34 mouse cellular contexts compared by ENCODE assay signal in the genomic region with DNA sequence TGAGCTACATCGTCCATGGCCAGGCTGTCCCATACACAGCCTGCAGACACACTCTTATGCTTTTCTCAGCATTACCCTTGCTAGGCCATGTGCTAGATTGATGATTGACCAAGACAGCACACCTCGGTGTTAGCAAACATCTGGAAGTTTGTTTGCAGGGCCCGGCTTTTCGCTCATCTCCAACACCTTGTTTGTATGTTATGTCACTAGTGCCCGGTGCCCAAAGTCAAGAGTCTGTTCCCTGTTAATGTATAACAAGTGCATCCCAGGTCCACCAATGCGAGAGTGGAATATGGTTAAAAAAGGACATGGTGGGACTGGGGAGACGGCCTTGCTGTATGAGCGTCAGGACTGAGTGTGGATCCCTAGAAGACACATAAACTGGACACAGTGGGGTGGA. TPM values are rescaled to one million over a fixed set of nuclear protein-coding genes. Genes with fewer than 3 reads are reported as not detected.
DNase-seq lines count a peak whose midpoint lies in the region; ATAC-seq and TF ChIP-seq lines count a peak whose summit lies in the region.
"Had no signal": no experiment of that assay in that cellular context is flagged by ENCODE, and none has a peak within 500 bp of the region (broad histone marks: within the 10 kb centered on the region; RNA-seq: fewer than 3 reads in every experiment).

No protein-coding gene starts in this region.

- ATAC-seq in liver, embryonic 15.5 days (ENCODE audit: insufficient read depth), result peak; percentile 35; the same call in 1 of the 2 replicates
- ATAC-seq in kidney, postnatal 0 days (replicated peaks; ENCODE audit: low FRiP score, low read depth), result peak; percentile 49; the same call in 1 of the 2 replicates
- ATAC-seq in liver, postnatal 0 days, result peak; percentile 37
- no peak for ATAC-seq in heart, embryonic 11.5 days (replicated peaks; ENCODE audit: insufficient number of reproducible peaks, low FRiP score, low TSS enrichment)
- ATAC-seq: CD4-positive, CD25-positive, alpha-beta regulatory T cell, adult 4 months; forebrain, embryonic 16.5 days had no signal

- H3K4me3 ChIP-seq in liver, embryonic 15.5 days (replicated peaks), result no peak overlapping the region
- no peak overlapping the region for H3K4me3 ChIP-seq in kidney, postnatal 0 days (replicated peaks; ENCODE audit: low read depth, low read length)
- H3K4me3 ChIP-seq in liver, postnatal 0 days (ENCODE audit: low read depth, low read length), result no peak overlapping the region
- H3K4me3 ChIP-seq in heart, embryonic 11.5 days (ENCODE audit: low read depth, low read length), result no peak overlapping the region
- H3K4me3 ChIP-seq: erythroblast, embryonic 14.5 days; gastrocnemius, adult 2 months; heart, adult 2 months; hindbrain, embryonic 10.5 days; hindbrain, embryonic 15.5 days; limb, embryonic 10.5 days; limb, embryonic 15.5 days; lung, embryonic 15.5 days; midbrain, embryonic 12.5 days; myocyte; neural tube, embryonic 12.5 days had no signal

- H3K27ac ChIP-seq in liver, embryonic 15.5 days (replicated peaks), result 0 out of 2 replicates have a peak overlapping the region, but pooled peaks have one; percentile 15
- 0 out of 2 replicates have a peak overlapping the region, but pooled peaks have one; percentile 25 for H3K27ac ChIP-seq in kidney, postnatal 0 days
- H3K27ac ChIP-seq in liver, postnatal 0 days (ENCODE audit: low read depth), result 0 out of 2 replicates have a peak overlapping the region, but pooled peaks have one; percentile 25
- H3K27ac ChIP-seq in heart, embryonic 11.5 days (ENCODE audit: low read depth, low read length), result no peak overlapping the region
- H3K27ac ChIP-seq: gastrocnemius, adult 2 months; heart, adult 2 months; hindbrain, embryonic 10.5 days; hindbrain, embryonic 15.5 days; limb, embryonic 10.5 days; limb, embryonic 15.5 days; lung, embryonic 15.5 days; midbrain, embryonic 12.5 days; neural tube, embryonic 12.5 days; stomach, postnatal 0 days had no signal

- DNase-seq in liver, result no peak
- DNase-seq in kidney, adult 8-10 months, result peak; percentile 60 to 79
- no peak for DNase-seq in kidney, postnatal 0 days (ENCODE audit: low spot score)
- DNase-seq in liver, postnatal 0 days, result peak; percentile 38
- no peak for DNase-seq in embryo, embryonic 10.5 days (ENCODE audit: low spot score)
- DNase-seq: adrenal gland, postnatal 25 days; cerebellum, adult 11-12 months; cerebellum, adult 9-11 months; gastrocnemius, adult 2 months; heart, adult 2 months; heart, postnatal 14 days; layer of hippocampus, adult 9-11 months; lung, postnatal 4 days; right cerebral cortex, adult 18-20 months; right cerebral cortex, postnatal 4 days; thymus, postnatal 4 days had no signal

- H3K27me3 ChIP-seq in liver, embryonic 15.5 days, result no peaks in the 10 kb centered on the region
- no peaks in the 10 kb centered on the region for H3K27me3 ChIP-seq in kidney, postnatal 0 days (ENCODE audit: insufficient read depth, low read length)
- H3K27me3 ChIP-seq in liver, postnatal 0 days (ENCODE audit: insufficient read depth, low read length), result no peaks in the 10 kb centered on the region
- no peaks in the 10 kb centered on the region for H3K27me3 ChIP-seq in heart, embryonic 11.5 days (ENCODE audit: control insufficient read depth, insufficient read depth, low read length)
- H3K27me3 ChIP-seq: hindbrain, embryonic 15.5 days; limb, embryonic 15.5 days; lung, embryonic 15.5 days; neural tube, embryonic 12.5 days had no signal

- H3K36me3 ChIP-seq in liver, embryonic 15.5 days (replicated peaks), result no peaks in the 10 kb centered on the region
- peaks cover 8% of the 10 kb centered on the region; the same call in 1 of the 2 replicates for H3K36me3 ChIP-seq in kidney, postnatal 0 days (ENCODE audit: insufficient read depth, low read length)
- peaks cover 2% of the 10 kb centered on the region; the same call in 1 of the 2 replicates for H3K36me3 ChIP-seq in liver, postnatal 0 days (replicated peaks; ENCODE audit: insufficient read depth, low read length)
- no peaks in the 10 kb centered on the region for H3K36me3 ChIP-seq in heart, embryonic 11.5 days (ENCODE audit: control insufficient read depth, insufficient read depth, low read length)
- H3K36me3 ChIP-seq: hindbrain, embryonic 10.5 days; hindbrain, embryonic 15.5 days; limb, embryonic 10.5 days; limb, embryonic 15.5 days; lung, embryonic 15.5 days; midbrain, embryonic 12.5 days; neural tube, embryonic 12.5 days had no signal

- WGBS in liver, embryonic 15.5 days (ENCODE audit: insufficient replicate concordance), result 63% methylated on average over 8 of the region's 8 CpGs
- WGBS in kidney, postnatal 0 days, result 76% methylated on average over 8 of the region's 8 CpGs
- 59% methylated on average over 8 of the region's 8 CpGs for WGBS in liver, postnatal 0 days (ENCODE audit: insufficient replicate concordance)
- WGBS in heart, embryonic 11.5 days (ENCODE audit: insufficient replicate concordance), result 83% methylated on average over 8 of the region's 8 CpGs

- TF ChIP-seq CTCF in kidney, postnatal 0 days (IDR thresholded peaks at IDR 0.05; ENCODE audit: low read depth), result no peak
- TF ChIP-seq CTCF in liver, postnatal 0 days (IDR thresholded peaks at IDR 0.05; ENCODE audit: low read depth), result no peak

- H3K9me3 ChIP-seq in liver, embryonic 15.5 days (replicated peaks), result no peaks in the 10 kb centered on the region
- no peaks in the 10 kb centered on the region for H3K9me3 ChIP-seq in kidney, postnatal 0 days (replicated peaks; ENCODE audit: low read length)
- no peaks in the 10 kb centered on the region for H3K9me3 ChIP-seq in liver, postnatal 0 days (ENCODE audit: low read length)
- no peaks in the 10 kb centered on the region for H3K9me3 ChIP-seq in heart, embryonic 11.5 days (replicated peaks; ENCODE audit: control insufficient read depth, low read length)
- H3K9me3 ChIP-seq: hindbrain, embryonic 10.5 days; hindbrain, embryonic 15.5 days; limb, embryonic 10.5 days; limb, embryonic 15.5 days; lung, embryonic 15.5 days; megakaryocyte, embryonic 14.5 days; midbrain, embryonic 12.5 days; neural tube, embryonic 12.5 days had no signal

- peaks cover 26% of the 10 kb centered on the region for H3K4me1 ChIP-seq in liver, embryonic 15.5 days (replicated peaks)
- no peaks in the 10 kb centered on the region for H3K4me1 ChIP-seq in kidney, postnatal 0 days (replicated peaks; ENCODE audit: insufficient read depth, low read length)
- peaks cover 16% of the 10 kb centered on the region; the same call in 1 of the 2 replicates for H3K4me1 ChIP-seq in liver, postnatal 0 days (ENCODE audit: insufficient read depth)
- H3K4me1 ChIP-seq in heart, embryonic 11.5 days (ENCODE audit: control insufficient read depth, insufficient read depth, low read length), result no peaks in the 10 kb centered on the region
- H3K4me1 ChIP-seq: hindbrain, embryonic 15.5 days; limb, embryonic 15.5 days; midbrain, embryonic 12.5 days; neural tube, embryonic 12.5 days had no signal

- H3K9ac ChIP-seq in liver, embryonic 15.5 days, result no peak overlapping the region
- no peak overlapping the region for H3K9ac ChIP-seq in kidney, postnatal 0 days (ENCODE audit: low read depth, low read length)
- no peak overlapping the region for H3K9ac ChIP-seq in liver, postnatal 0 days (replicated peaks)
- H3K9ac ChIP-seq in heart, embryonic 11.5 days (ENCODE audit: low read depth, low read length), result no peak overlapping the region
- H3K9ac ChIP-seq: hindbrain, embryonic 15.5 days; limb, embryonic 15.5 days; lung, embryonic 15.5 days; neural tube, embryonic 12.5 days had no signal

- no peak overlapping the region for H3K4me2 ChIP-seq in liver, embryonic 15.5 days
- H3K4me2 ChIP-seq in kidney, postnatal 0 days (ENCODE audit: low read length), result no peak overlapping the region
- H3K4me2 ChIP-seq in liver, postnatal 0 days (ENCODE audit: low read depth, low read length), result peak overlapping the region; percentile 24; the same call in 1 of the 2 replicates
- H3K4me2 ChIP-seq in heart, embryonic 11.5 days, result no peak overlapping the region
- H3K4me2 ChIP-seq: hindbrain, embryonic 15.5 days; limb, embryonic 15.5 days; lung, embryonic 15.5 days; midbrain, embryonic 12.5 days; neural tube, embryonic 12.5 days had no signal

- TF ChIP-seq EP300 in liver, postnatal 0 days (IDR thresholded peaks at IDR 0.05; ENCODE audit: low read depth), result peak; percentile 31; the same call in 1 of the 2 replicates

RNA-seq across cellular contexts. Expression of a gene that starts 35.3 kb away (rescaled TPM):
- polyA plus RNA-seq in liver, embryonic 15.5 days (2015; fragmentation: Nextera tagmentation; extraction: Ambion mirVana), result 3.1 and 4.8 TPM in 2 replicates
- 88.8 and 92.6 TPM in 2 replicates for polyA plus RNA-seq in kidney, postnatal 0 days (2015; fragmentation: Nextera tagmentation; extraction: Ambion mirVana)
- polyA plus RNA-seq in liver, postnatal 0 days (2015; fragmentation: Nextera tagmentation; extraction: Ambion mirVana), result 4.9 and 5.4 TPM in 2 replicates
- polyA plus RNA-seq in heart, embryonic 11.5 days (2014; fragmentation: Nextera tagmentation; extraction: Ambion mirVana), result 0.30 TPM in 1 of 2 replicates, not detected in the other
- polyA plus RNA-seq: CD4-positive, CD25-positive, alpha-beta regulatory T cell, adult 4 months; embryonic facial prominence, embryonic 14.5 days; erythroblast, embryonic 14.5 days; forebrain, embryonic 11.5 days; hindbrain, embryonic 10.5 days; limb, embryonic 10.5 days; midbrain, embryonic 12.5 days; myocyte; thymus, postnatal 0 days had no signal

RNA-seq across cellular contexts. Expression of a gene that starts 56.7 kb away (rescaled TPM):
- 12.3 and 13.0 TPM in 2 replicates for polyA plus RNA-seq in liver, embryonic 15.5 days (2015; fragmentation: Nextera tagmentation; extraction: Ambion mirVana)
- polyA plus RNA-seq in kidney, postnatal 0 days (2015; fragmentation: Nextera tagmentation; extraction: Ambion mirVana), result 32.5 and 34.8 TPM in 2 replicates
- 11.3 and 12.5 TPM in 2 replicates for polyA plus RNA-seq in liver, postnatal 0 days (2015; fragmentation: Nextera tagmentation; extraction: Ambion mirVana)
- polyA plus RNA-seq in heart, embryonic 11.5 days (2014; fragmentation: Nextera tagmentation; extraction: Ambion mirVana), result 26.2 and 27.4 TPM in 2 replicates

Comparison
In these comparisons a context has a peak if more than half of its experiments do, and no peak if none do; other contexts are left out.
1. DNase-seq: peak in kidney, adult 8-10 months (2 of 2) and liver, postnatal 0 days (single experiment); none in liver (single experiment), kidney, postnatal 0 days (single experiment) and embryo, embryonic 10.5 days (single experiment).
2. RNA of a gene that starts 35.3 kb away (polyA plus RNA-seq): 88.8 to 92.6 TPM in kidney, postnatal 0 days; 4.9 to 5.4 TPM in liver, postnatal 0 days, 3.1 to 4.8 TPM in liver, embryonic 15.5 days and 0.30 TPM in heart, embryonic 11.5 days; every median in the first group is over 10 times any median in the second.